Mouse (Mus musculus) stomach, embryonic 15.5 days (tissue): Measurements from ENCODE around the gene Sap30bp. TPM values are rescaled to one million over a fixed set of nuclear protein-coding genes. Genes with fewer than 3 reads are reported as not detected.

ENCODE experiments used
- ATAC-seq: fragments of 200-750 bp; cut with Nextera tagmentation; 2 replicates; pipeline ENCODE4 v1.8.0; 2017; ENCODE audit warnings: low read depth, moderate number of reproducible peaks, moderate TSS enrichment; ENCODE audit not compliant: insufficient read depth, low FRiP score
- H3K27ac ChIP-seq: fragments of 300-500 bp; sonication (generic); 2 replicates; pipeline ENCODE4 v1.5.1; 2015; ENCODE audit warnings: mild to moderate bottlenecking, inconsistent platforms
- H3K27me3 ChIP-seq: fragments of 300-500 bp; sonication (generic); replicated peaks from 2 replicates; pipeline ENCODE4 v1.6.1; 2015; ENCODE audit warnings: inconsistent platforms
- H3K36me3 ChIP-seq: fragments of 300-500 bp; sonication (generic); 2 replicates; pipeline ENCODE4 v1.6.1; 2015; ENCODE audit warnings: inconsistent platforms
- H3K4me1 ChIP-seq: fragments of 300-500 bp; sonication (generic); 2 replicates; pipeline ENCODE4 v1.6.1; 2015; ENCODE audit warnings: inconsistent platforms
- H3K4me2 ChIP-seq: fragments of 300-500 bp; sonication (generic); 2 replicates; pipeline ENCODE4 v1.6.1; 2015; ENCODE audit warnings: mild to moderate bottlenecking, inconsistent platforms
- H3K4me3 ChIP-seq: fragments of 300-500 bp; sonication (generic); replicated peaks from 2 replicates; pipeline ENCODE4 v1.5.1; 2015; ENCODE audit warnings: inconsistent platforms
- H3K9ac ChIP-seq: fragments of 300-500 bp; sonication (generic); 2 replicates; pipeline ENCODE4 v1.6.1; 2015; ENCODE audit warnings: inconsistent platforms
- H3K9me3 ChIP-seq: fragments of 300-500 bp; sonication (generic); 2 replicates; pipeline ENCODE4 v1.6.1; 2016; ENCODE audit warnings: inconsistent platforms
- WGBS: fragments of 180-500 bp; shearing (Covaris S2); methylation state at CpG from one replicate; pipeline ENCODE4 v1.1.7; 2015; 5-methylcytosine and 5-hydroxymethylcytosine counted together
- polyA plus RNA-seq: library from polyadenylated mRNA; unstranded; fragments of >200 nt; fragmentation: Nextera tagmentation; extraction: Ambion mirVana; gene quantifications from 2 replicates; pipeline ENCODE4 v1.2.1, GENCODE M21; 2015

The Sap30bp gene
- polyA plus RNA-seq, 1 experiment from 2014 or later = 34.6 TPM

GRCm38 (mm10) chr11:115962651-115963412 is 29.8 kb downstream of the Sap30bp start:
- WGBS = 91% methylated on average over 9 of the region's 9 CpGs
- Histone ChIP-seq H3K4me3 (no peak overlapping the region), H3K4me2 (no peak overlapping the region), H3K36me3 (peaks cover 64% of the 10 kb centered on the region), H3K4me1 (no peaks in the 10 kb centered on the region), H3K9me3 (no peaks in the 10 kb centered on the region), H3K27ac (no peak overlapping the region), H3K27me3 (no peaks in the 10 kb centered on the region), H3K9ac (no peak overlapping the region)
- no peak for ATAC-seq

DNA sequence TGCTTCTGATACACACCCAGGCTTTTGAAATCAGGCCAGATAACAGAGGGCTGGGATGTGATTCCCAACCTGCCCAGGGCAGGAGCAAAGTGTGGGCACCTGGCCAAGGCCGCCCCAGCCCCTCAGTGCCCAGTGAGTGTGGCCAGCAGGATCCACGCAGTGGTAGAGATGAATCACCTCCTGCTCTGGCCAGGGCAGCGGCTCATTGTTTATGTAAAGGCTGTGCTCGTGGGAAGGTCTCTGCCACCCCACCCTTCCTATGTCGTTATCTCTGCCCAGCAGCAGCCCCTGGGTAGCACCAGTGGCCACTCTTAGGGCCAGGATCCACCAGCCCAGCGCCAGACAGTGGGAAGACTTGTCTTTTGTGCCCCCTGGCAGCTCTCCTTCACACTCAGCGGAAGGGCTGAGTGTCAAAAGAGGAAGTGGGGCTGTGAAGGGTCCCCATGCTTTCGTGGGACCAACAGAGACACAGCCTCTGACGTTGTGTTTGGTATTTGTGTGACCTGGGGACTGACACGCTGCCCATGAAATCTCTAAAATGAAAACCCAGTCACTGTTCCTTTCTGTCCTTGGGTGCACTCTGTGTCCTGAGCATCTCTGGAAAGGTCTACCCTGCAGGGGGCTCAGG is 32.0 kb downstream of the Sap30bp start:
- peak; percentile 64; the same call in 1 of the 2 replicates for ATAC-seq
- H3K9me3 ChIP-seq = no peaks in the 10 kb centered on the region
- H3K27ac ChIP-seq = no peak overlapping the region
- 73% methylated on average over 10 of the region's 10 CpGs for WGBS
- H3K36me3 ChIP-seq = peaks cover 60% of the 10 kb centered on the region
- no peak overlapping the region for H3K4me3 ChIP-seq
- H3K4me2 ChIP-seq = no peak overlapping the region
- H3K4me1 ChIP-seq = peaks cover 4% of the 10 kb centered on the region
- no peaks in the 10 kb centered on the region for H3K27me3 ChIP-seq
- H3K9ac ChIP-seq = no peak overlapping the region

- WGBS = 63% methylated on average over 5 of the region's 5 CpGs
- Histone ChIP-seq H3K27ac (no peak overlapping the region), H3K36me3 (peaks cover 25% of the 10 kb centered on the region), H3K4me1 (peaks cover 9% of the 10 kb centered on the region), H3K27me3 (peaks cover 3% of the 10 kb centered on the region), H3K9ac (no peak overlapping the region), H3K4me3 (no peak overlapping the region), H3K9me3 (no peaks in the 10 kb centered on the region), H3K4me2 (no peak overlapping the region)
- no peak for ATAC-seq
Observed at GRCm38 (mm10) chr11:115968731-115969405, 35.8 kb downstream of the Sap30bp start.

- WGBS = 43% methylated on average over 15 of the region's 15 CpGs
Observed at GRCm38 (mm10) chr11:115970006-115970673, 37.1 kb downstream of the Sap30bp start.

DNA sequence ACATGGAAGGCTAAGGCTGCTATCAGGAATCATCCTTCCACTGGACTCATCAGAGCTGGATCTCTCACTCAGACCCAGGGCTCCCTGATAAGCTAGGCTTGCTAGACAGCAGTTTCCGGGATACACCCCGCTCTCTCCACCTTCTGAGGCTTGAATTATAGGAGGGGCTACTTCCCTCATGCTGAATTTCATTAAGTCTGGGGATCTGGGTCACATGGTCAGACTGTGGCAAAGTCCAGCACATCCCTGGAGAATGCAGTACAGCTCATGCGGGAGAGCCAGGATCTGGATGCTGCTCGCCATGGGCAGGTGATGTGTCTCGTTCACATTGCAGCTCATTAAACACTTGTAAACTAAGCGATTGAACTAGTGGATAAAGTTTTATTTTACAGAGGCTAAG is 37.9 kb downstream of the Sap30bp start:
- H3K9me3 ChIP-seq = no peaks in the 10 kb centered on the region
- H3K4me1 ChIP-seq = peaks cover 21% of the 10 kb centered on the region
- H3K27ac ChIP-seq = peak overlapping the region; percentile 81; the same call in 1 of the 2 replicates
- ATAC-seq = peak; percentile 8; the same call in 1 of the 2 replicates
- H3K4me3 ChIP-seq = no peak overlapping the region
- H3K9ac ChIP-seq = no peak overlapping the region
- H3K27me3 ChIP-seq = peaks cover 20% of the 10 kb centered on the region
- no peak overlapping the region for H3K4me2 ChIP-seq
- peaks cover 6% of the 10 kb centered on the region; the same call in 1 of the 2 replicates for H3K36me3 ChIP-seq
- WGBS = 64% methylated on average over 6 of the region's 6 CpGs

More at GRCm38 (mm10) chr11:115970006-115970673, 37.1 kb downstream of the Sap30bp start:
- Histone ChIP-seq H3K27ac (peak overlapping the region; percentile 81), H3K4me1 (peaks cover 21% of the 10 kb centered on the region), H3K36me3 (peaks cover 12% of the 10 kb centered on the region; the same call in 1 of the 2 replicates), H3K4me3 (no peak overlapping the region), H3K27me3 (peaks cover 15% of the 10 kb centered on the region), H3K4me2 (peak overlapping the region; percentile 6; the same call in 1 of the 2 replicates), H3K9ac (no peak overlapping the region; the same call in 1 of the 2 replicates), H3K9me3 (no peaks in the 10 kb centered on the region)
- peak; percentile 37; the same call in 1 of the 2 replicates for ATAC-seq

- Histone ChIP-seq H3K27me3 (peaks cover 27% of the 10 kb centered on the region), H3K4me2 (peak within 1 kb of the TSS; percentile 76), H3K36me3 (no peaks in the 10 kb centered on the region), H3K9me3 (no peaks in the 10 kb centered on the region), H3K4me3 (peak within 1 kb of the TSS; percentile 51), H3K9ac (peak within 1 kb of the TSS; percentile 49; the same call in 1 of the 2 replicates), H3K27ac (peak within 1 kb of the TSS; percentile 65), H3K4me1 (peaks cover 24% of the 10 kb centered on the region)
- ATAC-seq = peak; percentile 79
- 11% methylated on average over 49 of the region's 58 CpGs for WGBS
Observed at GRCm38 (mm10) chr11:115974309-115975082, 41.4 kb downstream of the Sap30bp start, which contains the start of gene Itgb4. Itgb4 (plus strand) TSS chr11:115974709.

- Histone ChIP-seq H3K4me1 (peaks cover 23% of the 10 kb centered on the region), H3K9ac (peak overlapping the region; percentile 49; the same call in 1 of the 2 replicates), H3K4me3 (peak overlapping the region; percentile 51), H3K4me2 (peak overlapping the region; percentile 76), H3K27me3 (peaks cover 27% of the 10 kb centered on the region), H3K27ac (peak overlapping the region; percentile 65), H3K9me3 (no peaks in the 10 kb centered on the region), H3K36me3 (no peaks in the 10 kb centered on the region)
- WGBS = 4% methylated on average over 17 of the region's 18 CpGs
- no peak; the same call in 1 of the 2 replicates for ATAC-seq
Observed at GRCm38 (mm10) chr11:115975083-115975420, 42.0 kb downstream of the Sap30bp start.

DNA sequence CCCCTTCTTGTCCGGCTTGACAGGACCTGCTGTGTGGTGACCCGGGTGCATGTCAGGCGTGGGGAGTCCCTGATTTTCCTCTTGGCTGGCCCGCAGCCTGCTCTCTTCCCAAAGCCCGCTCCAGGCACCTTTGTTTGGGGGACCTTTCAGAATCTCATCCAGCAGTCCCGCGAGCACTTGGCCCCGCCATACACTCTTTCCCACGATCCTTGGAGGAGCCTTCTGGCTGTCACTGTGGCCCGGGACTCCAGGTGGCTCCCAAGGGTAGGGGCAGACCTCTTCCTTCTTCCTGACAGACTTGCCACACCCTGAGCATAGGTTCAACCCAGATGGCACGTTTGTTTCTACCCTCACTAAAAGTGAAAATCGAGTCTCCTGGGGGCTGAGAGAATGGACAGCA is 42.5 kb downstream of the Sap30bp start:
- Histone ChIP-seq H3K4me1 (peaks cover 18% of the 10 kb centered on the region; the same call in 1 of the 2 replicates), H3K9me3 (no peaks in the 10 kb centered on the region), H3K4me3 (peak overlapping the region; percentile 51), H3K36me3 (no peaks in the 10 kb centered on the region), H3K27me3 (peaks cover 27% of the 10 kb centered on the region), H3K9ac (peak overlapping the region; percentile 49; the same call in 1 of the 2 replicates), H3K27ac (peak overlapping the region; percentile 65), H3K4me2 (peak overlapping the region; percentile 76)
- 36% methylated on average over 12 of the region's 12 CpGs for WGBS
- no peak for ATAC-seq

DNA sequence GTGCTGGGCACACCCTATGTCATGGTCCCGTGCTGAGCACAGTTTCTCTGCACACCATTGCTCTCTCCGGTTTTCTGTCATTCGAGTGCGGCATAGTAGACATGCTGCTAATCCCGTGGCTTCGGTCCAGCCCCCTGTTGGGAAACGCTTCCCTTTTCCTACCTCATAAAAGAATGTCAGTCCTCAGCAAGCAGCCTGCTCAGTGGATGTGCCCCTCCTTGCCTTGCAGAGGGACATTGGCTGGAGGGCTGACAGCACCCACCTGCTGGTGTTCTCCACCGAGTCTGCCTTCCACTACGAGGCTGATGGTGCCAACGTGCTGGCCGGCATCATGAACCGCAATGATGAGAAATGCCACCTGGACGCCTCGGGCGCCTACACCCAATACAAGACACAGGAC is 49.4 kb downstream of the Sap30bp start:
- no peak overlapping the region for H3K4me2 ChIP-seq
- ATAC-seq = no peak
- no peak overlapping the region for H3K4me3 ChIP-seq
- H3K9me3 ChIP-seq = no peaks in the 10 kb centered on the region
- 88% methylated on average over 15 of the region's 15 CpGs for WGBS
- no peak overlapping the region for H3K27ac ChIP-seq
- no peaks in the 10 kb centered on the region for H3K4me1 ChIP-seq
- no peaks in the 10 kb centered on the region for H3K27me3 ChIP-seq
- 0 out of 2 replicates have a peak, but pooled peaks cover 5% of the 10 kb centered on the region for H3K36me3 ChIP-seq
- no peak overlapping the region for H3K9ac ChIP-seq

DNA sequence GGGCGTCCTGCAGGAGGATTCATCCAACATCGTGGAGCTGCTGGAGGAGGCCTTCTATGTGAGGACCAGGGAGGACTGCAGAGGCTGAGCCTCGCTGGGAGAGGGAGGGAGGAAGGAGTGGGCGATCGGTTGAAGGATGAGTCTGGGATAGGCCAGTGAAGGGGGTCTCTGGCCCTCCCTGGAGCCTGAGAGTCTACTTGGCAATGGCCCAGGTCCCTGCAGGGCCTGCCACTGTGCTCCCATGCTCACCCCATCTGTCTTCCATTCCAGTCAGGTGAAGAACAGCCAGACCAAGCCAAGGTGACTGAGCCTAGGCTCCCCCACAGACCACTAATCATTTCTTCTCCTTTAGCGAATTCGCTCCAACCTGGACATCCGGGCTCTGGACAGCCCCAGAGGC is 50.2 kb downstream of the Sap30bp start:
- H3K36me3 ChIP-seq = 0 out of 2 replicates have a peak, but pooled peaks cover 5% of the 10 kb centered on the region
- WGBS = 71% methylated on average over 8 of the region's 8 CpGs
- no peak overlapping the region for H3K4me3 ChIP-seq
- H3K27ac ChIP-seq = no peak overlapping the region
- no peak for ATAC-seq
- H3K4me1 ChIP-seq = no peaks in the 10 kb centered on the region
- H3K9ac ChIP-seq = no peak overlapping the region
- no peaks in the 10 kb centered on the region for H3K9me3 ChIP-seq
- no peak overlapping the region for H3K4me2 ChIP-seq
- H3K27me3 ChIP-seq = no peaks in the 10 kb centered on the region
